Mouse (Mus musculus): ENCODE results near the gene Zfpm1. TPM values are rescaled to one million over a fixed set of nuclear protein-coding genes. Genes with fewer than 3 reads are reported as not detected.

The Zfpm1 gene
- polyA plus RNA-seq, 1 experiment: 5.8 TPM

DNA sequence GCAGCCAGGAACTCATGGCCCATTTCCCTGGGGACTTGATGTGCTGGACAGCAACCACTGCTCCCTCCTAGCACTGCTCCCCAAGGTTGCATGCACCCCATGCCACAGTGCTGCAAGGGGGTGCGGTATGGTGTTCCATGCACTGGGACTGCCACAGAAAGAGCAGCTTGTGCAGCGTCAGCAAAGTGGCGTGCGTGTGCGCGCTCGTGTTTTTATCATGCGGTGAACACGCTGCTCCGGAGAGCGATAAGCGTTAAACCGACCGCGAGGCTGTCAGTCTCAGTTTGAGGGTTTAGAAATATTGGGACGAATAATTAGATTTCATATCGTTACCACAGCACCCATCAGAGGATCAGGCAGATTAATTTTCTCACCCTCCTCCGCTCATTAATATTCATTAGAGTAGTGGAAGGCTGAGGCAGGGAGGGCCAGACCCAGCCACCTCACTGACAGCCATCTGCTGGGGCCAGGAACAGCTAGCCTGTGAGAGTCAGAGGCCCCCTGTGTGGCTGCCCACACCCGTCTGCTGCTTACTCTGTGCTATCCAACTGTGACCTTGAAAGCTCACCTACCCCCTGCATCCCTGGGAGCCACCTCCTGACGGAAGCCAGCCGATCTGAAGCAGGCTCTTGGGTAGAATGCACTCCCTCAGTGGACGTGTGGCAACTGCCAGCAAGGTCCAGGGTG lies 47.8 kb downstream of the Zfpm1 start:
- Histone ChIP-seq H3K27ac (ENCODE audit: insufficient read depth, low read depth, low read length) (no peak overlapping the region), H3K4me3 (ENCODE audit: insufficient read depth, low read length) (no peak overlapping the region), H3K4me1 (ENCODE audit: control insufficient read depth, insufficient read depth, low read length) (peaks cover 16% of the 10 kb centered on the region)
- no peak for TF ChIP-seq CTCF (IDR thresholded peaks at IDR 0.05; ENCODE audit: low read depth, low read length)

DNA sequence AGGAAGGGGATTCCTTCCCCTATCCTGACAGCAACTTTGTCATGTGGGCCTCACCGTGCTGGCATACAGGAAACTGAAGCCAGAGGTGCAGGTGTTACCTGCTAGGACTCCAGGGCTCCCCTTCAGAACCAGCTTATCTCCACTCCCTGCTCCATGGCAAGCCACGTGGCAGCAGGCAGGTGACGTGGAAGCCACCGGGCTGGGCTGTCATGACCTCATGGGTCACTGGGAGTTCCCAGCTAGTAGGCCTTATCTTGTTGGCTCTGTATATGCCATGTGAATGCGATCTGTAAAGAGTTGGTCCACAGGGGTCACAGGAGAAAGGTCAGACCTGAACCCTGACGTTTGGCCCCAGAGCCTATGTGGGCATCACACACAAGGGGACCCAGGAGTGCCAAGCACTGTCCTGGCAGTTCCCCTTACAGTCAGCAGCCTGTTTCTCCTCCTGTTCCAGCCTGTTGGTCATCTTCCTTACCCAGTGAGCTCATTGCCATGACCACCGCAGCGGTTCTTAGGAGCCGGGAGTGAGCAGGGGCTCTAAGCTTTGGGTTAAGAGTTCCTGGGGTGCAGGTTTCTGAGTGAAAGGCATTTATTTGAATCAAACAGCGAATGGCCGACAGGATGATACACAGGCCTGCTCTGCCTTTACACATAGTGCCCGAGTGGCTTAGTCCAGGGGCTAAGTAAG lies 48.6 kb downstream of the Zfpm1 start:
- Histone ChIP-seq H3K27ac (ENCODE audit: insufficient read depth, low read depth, low read length) (no peak overlapping the region), H3K4me1 (ENCODE audit: control insufficient read depth, insufficient read depth, low read length) (peaks cover 15% of the 10 kb centered on the region), H3K4me3 (ENCODE audit: insufficient read depth, low read length) (no peak overlapping the region)
- TF ChIP-seq POLR2A (IDR thresholded peaks at IDR 0.05; ENCODE audit: borderline replicate concordance, low read depth, low read length): no peak
- no peak; the same call in 1 of the 2 replicates for TF ChIP-seq CTCF (IDR thresholded peaks at IDR 0.05; ENCODE audit: low read depth, low read length)

DNA sequence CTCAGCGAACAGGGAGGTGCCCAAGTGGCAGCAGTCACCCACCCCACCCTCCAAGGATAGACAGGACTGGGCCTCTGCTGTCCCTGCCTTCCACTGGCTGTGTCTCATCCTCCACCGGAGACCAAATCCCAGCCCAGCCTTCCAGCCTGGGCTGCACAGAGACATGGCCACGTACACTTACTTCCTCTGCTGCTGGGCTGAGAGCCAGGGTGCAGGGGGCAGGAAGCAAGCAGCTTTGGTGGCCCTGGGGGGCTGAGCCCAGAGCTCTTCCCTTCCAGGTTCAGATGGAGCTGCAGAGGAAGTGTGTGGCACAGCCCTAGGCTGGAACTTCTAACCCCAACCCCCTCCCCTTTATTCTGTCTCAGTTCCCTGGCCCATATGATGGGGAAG lies 49.2 kb downstream of the Zfpm1 start:
- H3K4me3 ChIP-seq (ENCODE audit: insufficient read depth, low read length): no peak overlapping the region
- H3K4me1 ChIP-seq (ENCODE audit: control insufficient read depth, insufficient read depth, low read length): peaks cover 15% of the 10 kb centered on the region
- no peak for TF ChIP-seq CTCF (IDR thresholded peaks at IDR 0.05; ENCODE audit: low read depth, low read length)
- TF ChIP-seq POLR2A (IDR thresholded peaks at IDR 0.05; ENCODE audit: borderline replicate concordance, low read depth, low read length): no peak
- no peak overlapping the region for H3K27ac ChIP-seq (ENCODE audit: insufficient read depth, low read depth, low read length)

DNA sequence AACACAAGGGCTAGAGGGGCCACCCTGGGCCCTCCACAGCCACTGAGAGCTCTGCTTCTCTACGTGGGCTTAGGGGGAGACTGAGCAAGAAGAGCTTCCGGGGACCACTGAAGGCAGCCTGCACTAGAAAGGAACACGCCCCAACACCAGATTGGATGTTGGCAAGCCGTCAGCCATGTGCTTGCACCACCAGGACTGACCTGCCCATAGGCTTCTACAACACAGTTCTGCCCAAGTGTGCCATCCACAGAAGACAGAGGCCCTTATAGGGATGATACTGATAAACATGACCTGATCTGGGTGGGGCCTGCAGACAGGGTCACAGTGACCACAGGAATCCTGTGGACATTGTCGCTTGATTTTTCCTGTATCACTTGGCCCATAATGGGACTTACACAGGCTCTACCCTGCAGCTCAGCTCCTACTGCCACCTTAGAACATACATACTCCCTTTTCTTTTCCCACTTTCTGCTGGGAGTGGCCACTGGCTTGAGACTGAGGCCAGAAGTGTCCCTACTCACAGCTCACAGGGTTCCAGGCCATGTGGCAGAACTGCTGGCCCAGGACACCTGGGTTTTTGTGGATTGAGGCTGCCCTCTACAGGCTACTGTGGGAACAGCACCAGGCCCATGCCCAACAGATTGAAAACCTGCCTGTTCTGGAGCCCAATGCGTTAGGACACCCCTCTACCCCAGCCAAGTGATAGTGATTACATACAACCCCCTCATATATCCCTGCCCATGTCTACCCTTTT lies 51.0 kb downstream of the Zfpm1 start:
- H3K4me3 ChIP-seq (ENCODE audit: insufficient read depth, low read length): no peak overlapping the region
- H3K4me1 ChIP-seq (ENCODE audit: control insufficient read depth, insufficient read depth, low read length): peaks cover 15% of the 10 kb centered on the region
- no peak overlapping the region for H3K27ac ChIP-seq (ENCODE audit: insufficient read depth, low read depth, low read length)
- TF ChIP-seq POLR2A (IDR thresholded peaks at IDR 0.05; ENCODE audit: borderline replicate concordance, low read depth, low read length) (no peak), CTCF (IDR thresholded peaks at IDR 0.05; ENCODE audit: low read depth, low read length) (peak; percentile 79)

DNA sequence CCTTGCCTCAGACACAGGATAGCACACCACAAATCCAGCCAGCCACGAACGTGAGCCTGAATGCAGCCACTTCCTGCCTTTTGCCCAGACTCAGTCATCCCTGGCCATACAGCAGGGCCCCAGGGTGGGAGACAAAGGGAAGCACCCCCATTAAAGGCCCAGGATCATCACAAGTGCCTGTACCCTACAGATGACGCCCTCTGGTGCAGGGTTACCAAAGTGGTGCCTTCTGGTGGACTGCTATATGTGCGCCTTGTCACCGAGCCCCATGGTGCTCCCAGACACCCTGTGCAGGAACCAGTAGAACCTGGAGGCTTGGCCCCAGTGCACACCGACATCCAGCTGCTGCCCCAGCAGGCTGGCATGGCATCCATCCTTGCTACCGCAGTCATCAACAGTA lies 51.6 kb downstream of the Zfpm1 start:
- no peak overlapping the region for H3K4me3 ChIP-seq (ENCODE audit: insufficient read depth, low read length)
- H3K27ac ChIP-seq (ENCODE audit: insufficient read depth, low read depth, low read length): no peak overlapping the region
- TF ChIP-seq CTCF (IDR thresholded peaks at IDR 0.05; ENCODE audit: low read depth, low read length): no peak; the same call in 1 of the 2 replicates
- no peak for TF ChIP-seq POLR2A (IDR thresholded peaks at IDR 0.05; ENCODE audit: borderline replicate concordance, low read depth, low read length)
- peaks cover 15% of the 10 kb centered on the region for H3K4me1 ChIP-seq (ENCODE audit: control insufficient read depth, insufficient read depth, low read length)

DNA sequence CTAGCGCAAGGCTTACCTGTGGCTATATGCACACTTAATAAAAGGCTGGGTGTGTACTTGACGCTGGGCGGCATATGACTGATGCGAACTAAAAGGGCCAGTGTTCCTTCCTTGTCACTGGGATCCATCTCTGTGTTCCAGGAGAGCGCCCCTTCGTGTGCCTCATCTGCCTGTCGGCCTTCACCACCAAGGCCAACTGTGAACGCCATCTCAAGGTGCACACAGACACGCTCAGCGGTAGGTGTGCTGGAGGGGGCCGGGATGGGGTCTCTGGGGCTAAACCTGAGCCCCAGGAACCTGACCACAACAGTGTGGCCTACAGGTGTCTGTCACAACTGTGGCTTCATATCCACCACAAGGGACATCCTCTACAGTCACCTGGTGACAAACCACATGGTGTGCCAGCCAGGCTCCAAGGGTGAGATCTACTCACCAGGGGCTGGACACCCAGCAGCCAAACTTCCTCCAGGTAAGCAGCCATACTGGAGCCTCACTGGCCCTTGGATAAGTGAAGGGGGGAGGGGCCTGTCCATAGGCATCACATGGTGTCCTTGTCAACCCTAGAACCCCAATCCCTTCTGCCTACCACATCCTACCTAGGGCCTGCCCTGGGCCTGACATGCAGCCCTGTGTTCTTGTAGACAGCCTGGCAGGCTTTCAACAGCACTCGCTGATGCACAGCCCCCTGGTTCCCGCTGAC lies 53.0 kb downstream of the Zfpm1 start:
- H3K27ac ChIP-seq (ENCODE audit: insufficient read depth, low read depth, low read length): no peak overlapping the region
- no peak overlapping the region for H3K4me3 ChIP-seq (ENCODE audit: insufficient read depth, low read length)
- TF ChIP-seq POLR2A (IDR thresholded peaks at IDR 0.05; ENCODE audit: borderline replicate concordance, low read depth, low read length) (no peak), CTCF (IDR thresholded peaks at IDR 0.05; ENCODE audit: low read depth, low read length) (no peak)
- peaks cover 15% of the 10 kb centered on the region for H3K4me1 ChIP-seq (ENCODE audit: control insufficient read depth, insufficient read depth, low read length)

DNA sequence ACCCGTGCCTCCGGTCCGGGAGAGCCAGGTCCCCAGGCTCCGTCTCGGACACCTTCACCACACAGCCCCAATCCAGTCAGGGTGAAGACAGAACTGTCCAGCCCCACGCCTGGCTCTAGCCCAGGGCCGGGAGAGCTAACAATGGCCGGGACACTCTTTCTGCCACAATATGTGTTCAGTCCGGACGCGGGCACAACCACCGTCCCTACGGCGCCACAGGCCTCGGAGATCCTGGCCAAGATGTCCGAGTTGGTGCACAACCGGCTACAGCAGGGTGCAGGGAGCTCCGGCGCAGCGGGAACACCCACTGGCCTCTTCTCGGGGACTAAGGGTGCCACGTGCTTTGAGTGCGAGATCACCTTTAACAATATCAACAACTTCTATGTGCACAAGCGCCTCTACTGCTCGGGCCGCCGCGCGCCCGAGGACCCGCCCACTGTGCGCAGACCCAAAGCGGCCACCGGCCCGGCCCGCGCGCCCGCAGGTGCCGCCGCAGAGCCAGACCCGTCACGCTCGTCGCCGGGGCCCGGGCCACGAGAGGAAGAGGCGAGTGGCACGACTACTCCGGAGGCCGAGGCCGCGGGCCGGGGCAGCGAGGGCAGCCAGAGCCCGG lies 53.8 kb downstream of the Zfpm1 start:
- Histone ChIP-seq H3K4me1 (ENCODE audit: control insufficient read depth, insufficient read depth, low read length) (peaks cover 10% of the 10 kb centered on the region), H3K27ac (ENCODE audit: insufficient read depth, low read depth, low read length) (no peak overlapping the region), H3K4me3 (ENCODE audit: insufficient read depth, low read length) (no peak overlapping the region)
- no peak for TF ChIP-seq POLR2A (IDR thresholded peaks at IDR 0.05; ENCODE audit: borderline replicate concordance, low read depth, low read length)
- no peak for TF ChIP-seq CTCF (IDR thresholded peaks at IDR 0.05; ENCODE audit: low read depth, low read length)

DNA sequence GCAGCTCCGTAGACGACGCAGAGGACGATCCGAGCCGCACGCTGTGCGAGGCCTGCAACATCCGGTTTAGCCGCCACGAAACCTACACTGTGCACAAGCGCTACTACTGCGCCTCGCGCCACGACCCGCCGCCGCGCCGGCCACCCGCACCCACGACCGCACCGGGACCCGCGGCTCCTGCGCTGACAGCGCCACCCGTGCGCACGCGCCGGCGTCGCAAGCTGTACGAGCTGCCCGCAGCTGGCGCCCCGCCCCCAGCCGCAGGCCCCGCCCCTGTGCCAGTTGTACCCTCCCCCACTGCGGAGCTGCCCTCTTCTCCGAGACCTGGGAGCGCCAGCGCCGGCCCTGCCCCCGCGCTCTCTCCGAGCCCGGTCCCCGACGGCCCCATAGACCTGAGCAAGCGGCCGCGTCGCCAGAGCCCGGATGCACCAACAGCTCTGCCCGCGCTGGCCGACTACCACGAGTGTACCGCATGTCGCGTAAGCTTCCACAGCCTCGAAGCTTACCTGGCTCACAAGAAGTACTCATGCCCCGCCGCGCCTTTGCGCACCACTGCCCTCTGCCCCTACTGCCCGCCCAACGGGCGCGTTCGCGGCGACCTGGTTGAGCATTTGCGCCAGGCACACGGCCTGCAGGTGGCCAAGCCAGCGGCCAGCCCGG lies 54.4 kb downstream of the Zfpm1 start:
- TF ChIP-seq POLR2A (IDR thresholded peaks at IDR 0.05; ENCODE audit: borderline replicate concordance, low read depth, low read length): no peak
- Histone ChIP-seq H3K4me3 (ENCODE audit: insufficient read depth, low read length) (no peak overlapping the region), H3K27ac (ENCODE audit: insufficient read depth, low read depth, low read length) (no peak overlapping the region), H3K4me1 (ENCODE audit: control insufficient read depth, insufficient read depth, low read length) (peaks cover 5% of the 10 kb centered on the region)

DNA sequence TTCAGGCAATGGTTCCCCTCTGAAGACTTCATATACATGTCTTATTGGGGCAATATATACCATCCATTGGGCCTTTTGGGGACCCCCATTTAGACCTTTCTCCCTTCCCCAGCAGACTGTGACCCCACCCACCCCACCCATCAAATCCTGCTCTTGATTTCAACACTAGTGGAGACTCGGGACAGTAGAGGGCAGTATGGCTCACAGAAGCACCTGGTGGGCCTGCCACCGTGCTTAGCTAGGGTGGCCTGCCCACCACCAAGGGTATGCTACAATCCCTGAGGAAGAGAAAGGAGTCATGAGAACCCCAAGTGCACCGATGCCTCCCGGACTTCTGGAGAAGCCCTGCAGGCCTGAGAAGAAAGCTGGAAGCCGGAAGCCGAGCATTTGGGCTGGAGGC lies 56.9 kb downstream of the Zfpm1 start:
- H3K4me3 ChIP-seq (ENCODE audit: insufficient read depth, low read length): no peak overlapping the region
- H3K4me1 ChIP-seq (ENCODE audit: control insufficient read depth, insufficient read depth, low read length): 0 out of 2 replicates have a peak, but pooled peaks cover 3% of the 10 kb centered on the region
- TF ChIP-seq CTCF (IDR thresholded peaks at IDR 0.05; ENCODE audit: low read depth, low read length): no peak; the same call in 1 of the 2 replicates
- no peak for TF ChIP-seq POLR2A (IDR thresholded peaks at IDR 0.05; ENCODE audit: borderline replicate concordance, low read depth, low read length)
- H3K27ac ChIP-seq (ENCODE audit: insufficient read depth, low read depth, low read length): no peak overlapping the region

All from bone marrow macrophage, adult 2 months (primary cell).